Mouse (Mus musculus): ENCODE measurements around the gene Cdc42se2.

DNA sequence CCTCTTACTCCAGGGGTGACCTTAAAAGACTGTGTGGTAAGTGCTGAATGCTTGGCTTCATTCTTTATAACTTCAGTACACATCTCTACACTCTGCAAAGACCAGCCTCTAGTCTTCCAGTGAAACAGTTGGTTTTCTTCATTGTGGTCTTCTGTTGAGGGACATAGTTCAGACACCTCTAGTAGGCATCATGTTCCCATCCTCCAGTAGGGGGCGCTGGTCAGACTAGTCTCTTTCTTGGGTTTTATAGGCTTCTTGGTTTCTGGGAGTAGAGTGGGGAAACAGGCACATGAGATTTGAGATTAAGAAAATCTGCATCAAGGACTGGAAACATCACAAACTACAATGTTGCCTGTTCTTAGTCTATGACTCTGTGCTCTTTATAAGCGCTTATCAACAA lies 47.1 kb upstream of the Cdc42se2 start:
- TF ChIP-seq POLR2A (IDR thresholded peaks at IDR 0.05; ENCODE audit: borderline replicate concordance, extremely low read depth, insufficient read depth, insufficient read length, poor library complexity, severe bottlenecking) (no peak), CTCF (IDR thresholded peaks at IDR 0.05; ENCODE audit: borderline replicate concordance, extremely low read depth, insufficient read depth, insufficient read length) (peak; percentile 21; the same call in 1 of the 2 replicates)

Data from brain, embryonic 14.5 days (tissue).